Mouse (Mus musculus) liver, embryonic 14.5 days (tissue): Measurements from ENCODE around the gene Serpinb1c. TPM values are rescaled to one million over a fixed set of nuclear protein-coding genes. Genes with fewer than 3 reads are reported as not detected.
"Not testable (repeated sequence)": the region's sequence is repeated elsewhere in the genome, so short reads cannot be mapped to it uniquely, and the experiment has no call there.

Experiments used
- ATAC-seq: fragments of 200-750 bp; cut with Nextera tagmentation; 2 replicates; pipeline ENCODE4 v1.8.0; 2017; ENCODE audit warnings: moderate number of reproducible peaks, mild to moderate bottlenecking, moderate library complexity; ENCODE audit not compliant: insufficient read depth
- DNase-seq, 3 experiments: peaks; one replicate each; pipeline ENCODE4 v3.0.0-alpha.2; 2012 to 2013; ENCODE audit warnings: low read depth in 3 of 3, low spot score in 3 of 3
- H3K27ac ChIP-seq: fragments of 300-500 bp; sonication (generic); 2 replicates; pipeline ENCODE4 v1.5.1; 2014; ENCODE audit warnings: moderate library complexity, mild to moderate bottlenecking, control low read depth, inconsistent platforms
- H3K27me3 ChIP-seq: fragments of 300-500 bp; sonication (generic); 2 replicates; pipeline ENCODE4 v1.6.1; 2014; ENCODE audit warnings: mild to moderate bottlenecking, low read length, moderate library complexity; ENCODE audit not compliant: control insufficient read depth, insufficient read depth
- H3K36me3 ChIP-seq: fragments of 300-500 bp; sonication (generic); replicated peaks from 2 replicates; pipeline ENCODE4 v1.6.1; 2014; ENCODE audit warnings: low read depth; ENCODE audit not compliant: control insufficient read depth, insufficient read depth
- H3K4me1 ChIP-seq, 2 experiments: fragments of 200-500 bp in 1 of 2; fragments of 300-500 bp in 1 of 2; sonication (generic) in 1 of 2; replicated peaks; 2 replicates each; pipeline ENCODE4 v1.6.1; 2012 to 2014; ENCODE audit warnings: antibody characterized with exemption in 1 of 2, inconsistent platforms in 1 of 2, low read length in 1 of 2; ENCODE audit not compliant: control insufficient read depth in 2 of 2, insufficient read depth in 2 of 2
- H3K4me2 ChIP-seq: fragments of 300-500 bp; sonication (generic); 2 replicates; pipeline ENCODE4 v1.6.1; 2014; ENCODE audit warnings: low read depth, mild to moderate bottlenecking, control low read depth, moderate library complexity
- H3K4me3 ChIP-seq, 2 experiments: fragments of 200-500 bp in 1 of 2; fragments of 300-500 bp in 1 of 2; sonication (generic) in 1 of 2; 2 replicates each; pipeline ENCODE4 v1.5.1; 2012 to 2014; ENCODE audit warnings: low read depth in 2 of 2, low read length in 2 of 2, mild to moderate bottlenecking in 2 of 2, control low read depth in 1 of 2, inconsistent platforms in 1 of 2, moderate library complexity in 1 of 2; ENCODE audit not compliant: insufficient read depth in 1 of 2
- H3K9ac ChIP-seq: fragments of 300-500 bp; sonication (generic); replicated peaks from 2 replicates; pipeline ENCODE4 v1.6.1; 2014; ENCODE audit warnings: mild to moderate bottlenecking, control low read depth, moderate library complexity
- H3K9me3 ChIP-seq: fragments of 300-500 bp; sonication (generic); 2 replicates; pipeline ENCODE4 v1.6.1; 2016; ENCODE audit warnings: low read length, mixed read lengths; ENCODE audit not compliant: control insufficient read depth
- CTCF ChIP-seq: IDR thresholded peaks from 2 replicates; pipeline ENCODE4 v1.5.1; 2016; ENCODE audit warnings: antibody characterized with exemption, low read depth, control low read depth
- EP300 ChIP-seq: IDR thresholded peaks from 2 replicates; pipeline ENCODE4 v1.6.1; 2016; ENCODE audit warnings: antibody characterized with exemption, low read depth
- WGBS: fragments of 180-500 bp; shearing (Covaris S2); extraction: QIAGEN DNeasy Blood & Tissue Kit; methylation state at CpG from one replicate; pipeline ENCODE4 v1.1.7; 2014; ENCODE audit not compliant: insufficient replicate concordance; 5-methylcytosine and 5-hydroxymethylcytosine counted together
- polyA plus RNA-seq, 2 experiments: library from polyadenylated mRNA; depleted of rRNA in 1 of 2; stranded (reverse) in 1 of 2; unstranded in 1 of 2; fragments of >200 nt; fragmentation: Nextera tagmentation in 1 of 2; extraction: Ambion mirVana in 1 of 2; gene quantifications; 2 replicates each; pipeline versions ENCODE4 v1.2.1 to v1.2.3; 2012 to 2014

The Serpinb1c gene
- polyA plus RNA-seq, 2 experiments, result 0.04 TPM; not detected in 1

- no peak overlapping the region for H3K4me3 ChIP-seq
- H3K9ac ChIP-seq, result no peak overlapping the region
- H3K36me3 ChIP-seq, result no peaks in the 10 kb centered on the region
- no peak for TF ChIP-seq EP300
- no peak for TF ChIP-seq CTCF
- no peak overlapping the region for H3K27ac ChIP-seq
- H3K27me3 ChIP-seq, result no peaks in the 10 kb centered on the region
- no peaks in the 10 kb centered on the region for H3K9me3 ChIP-seq
- no peak for DNase-seq
- H3K4me2 ChIP-seq, result no peak overlapping the region
- H3K4me1 ChIP-seq, result no peaks in the 10 kb centered on the region
- no peak for ATAC-seq
- 44% methylated on average over 3 of the region's 3 CpGs for WGBS
Observed at GRCm38 (mm10) chr13:32908182-32908581, 10.2 kb upstream of the Serpinb1c start.

GRCm38 (mm10) chr13:32903211-32903873 is 5.3 kb upstream of the Serpinb1c start:
- Histone ChIP-seq H3K4me2 (no peak overlapping the region), H3K4me3 (no peak overlapping the region), H3K36me3 (no peaks in the 10 kb centered on the region), H3K9me3 (no peaks in the 10 kb centered on the region), H3K27ac (no peak overlapping the region), H3K4me1 (no peaks in the 10 kb centered on the region), H3K9ac (no peak overlapping the region), H3K27me3 (no peaks in the 10 kb centered on the region)
- ATAC-seq, result peak; percentile 80
- TF ChIP-seq EP300 (no peak), CTCF (peak; percentile 99)
- DNase-seq, result peak; percentile 56 to 63 (median 60)
- WGBS, result 20% methylated on average over 8 of the region's 8 CpGs

GRCm38 (mm10) chr13:32902481-32903015 is 4.5 kb upstream of the Serpinb1c start:
- Histone ChIP-seq H3K4me2 (no peak overlapping the region), H3K9me3 (no peaks in the 10 kb centered on the region), H3K27me3 (no peaks in the 10 kb centered on the region), H3K27ac (no peak overlapping the region), H3K9ac (no peak overlapping the region), H3K4me3 (no peak overlapping the region), H3K4me1 (no peaks in the 10 kb centered on the region), H3K36me3 (no peaks in the 10 kb centered on the region)
- WGBS, result 5% methylated on average over 4 of the region's 4 CpGs
- TF ChIP-seq CTCF, result peak; percentile 81
- no peak for TF ChIP-seq EP300
- ATAC-seq (no peak), DNase-seq (peak; percentile 25 to 43 (median 35))

GRCm38 (mm10) chr13:32900639-32901038 is 2.6 kb upstream of the Serpinb1c start:
- H3K4me2 ChIP-seq, result no peak overlapping the region
- TF ChIP-seq CTCF (peak; percentile 72), EP300 (no peak)
- no peaks in the 10 kb centered on the region for H3K36me3 ChIP-seq
- no peak for ATAC-seq
- H3K27me3 ChIP-seq, result no peaks in the 10 kb centered on the region
- H3K27ac ChIP-seq, result no peak overlapping the region
- DNase-seq, result peak; percentile 7 to 39 (median 11)
- no peak overlapping the region for H3K9ac ChIP-seq
- WGBS, result 7% methylated on average over 2 of the region's 2 CpGs
- H3K4me1 ChIP-seq, result no peaks in the 10 kb centered on the region
- H3K9me3 ChIP-seq, result no peaks in the 10 kb centered on the region
- H3K4me3 ChIP-seq, result no peak overlapping the region

- H3K36me3 ChIP-seq, DNase-seq, H3K27ac ChIP-seq, H3K27me3 ChIP-seq, H3K9ac ChIP-seq, H3K4me1 ChIP-seq, H3K4me3 ChIP-seq, H3K9me3 ChIP-seq, ATAC-seq, H3K4me2 ChIP-seq: not testable (repeated sequence)
- no CpG with 5 or more reads among the region's 2 CpGs for WGBS
Observed at GRCm38 (mm10) chr13:32899114-32899513, 1.1 kb upstream of the Serpinb1c start.
